Mouse (Mus musculus) intestine, embryonic 15.5 days (tissue): ENCODE data around the gene 1700029H14Rik. TPM values are rescaled to one million over a fixed set of nuclear protein-coding genes. Genes with fewer than 3 reads are reported as not detected.
A peak's percentile ranks its signal among the peaks of the same experiment; 100 is the strongest.

ENCODE experiments used
- ATAC-seq: fragments of 200-750 bp; cut with Nextera tagmentation; 2 replicates; pipeline ENCODE4 v1.8.0; 2017; ENCODE audit warnings: moderate TSS enrichment, moderate library complexity
- H3K27ac ChIP-seq: fragments of 300-500 bp; sonication (generic); 2 replicates; pipeline ENCODE4 v1.5.1; 2015; ENCODE audit warnings: mild to moderate bottlenecking, inconsistent platforms
- H3K27me3 ChIP-seq: fragments of 300-500 bp; sonication (generic); replicated peaks from 2 replicates; pipeline ENCODE4 v1.6.1; 2015; ENCODE audit warnings: inconsistent platforms
- H3K36me3 ChIP-seq: fragments of 300-500 bp; sonication (generic); 2 replicates; pipeline ENCODE4 v1.6.1; 2015; ENCODE audit warnings: inconsistent platforms
- H3K4me1 ChIP-seq: fragments of 300-500 bp; sonication (generic); replicated peaks from 2 replicates; pipeline ENCODE4 v1.6.1; 2015; ENCODE audit warnings: inconsistent platforms
- H3K4me2 ChIP-seq: fragments of 300-500 bp; sonication (generic); replicated peaks from 2 replicates; pipeline ENCODE4 v1.6.1; 2015; ENCODE audit warnings: mild to moderate bottlenecking, inconsistent platforms
- H3K4me3 ChIP-seq: fragments of 300-500 bp; sonication (generic); replicated peaks from 2 replicates; pipeline ENCODE4 v1.5.1; 2015; ENCODE audit warnings: inconsistent platforms
- H3K9ac ChIP-seq: fragments of 300-500 bp; sonication (generic); 2 replicates; pipeline ENCODE4 v1.6.1; 2015; ENCODE audit warnings: inconsistent platforms
- H3K9me3 ChIP-seq: fragments of 300-500 bp; sonication (generic); 2 replicates; pipeline ENCODE4 v1.6.1; 2016; ENCODE audit warnings: inconsistent platforms
- WGBS: fragments of 180-500 bp; shearing (Covaris S2); methylation state at CpG from one replicate; pipeline ENCODE4 v1.1.7; 2015; 5-methylcytosine and 5-hydroxymethylcytosine counted together
- polyA plus RNA-seq: library from polyadenylated mRNA; unstranded; fragments of >200 nt; fragmentation: Nextera tagmentation; extraction: Ambion mirVana; gene quantifications from 2 replicates; pipeline ENCODE4 v1.2.1, GENCODE M21; 2015

The 1700029H14Rik gene
- polyA plus RNA-seq, 1 experiment from 2014 or later, result not detected

DNA sequence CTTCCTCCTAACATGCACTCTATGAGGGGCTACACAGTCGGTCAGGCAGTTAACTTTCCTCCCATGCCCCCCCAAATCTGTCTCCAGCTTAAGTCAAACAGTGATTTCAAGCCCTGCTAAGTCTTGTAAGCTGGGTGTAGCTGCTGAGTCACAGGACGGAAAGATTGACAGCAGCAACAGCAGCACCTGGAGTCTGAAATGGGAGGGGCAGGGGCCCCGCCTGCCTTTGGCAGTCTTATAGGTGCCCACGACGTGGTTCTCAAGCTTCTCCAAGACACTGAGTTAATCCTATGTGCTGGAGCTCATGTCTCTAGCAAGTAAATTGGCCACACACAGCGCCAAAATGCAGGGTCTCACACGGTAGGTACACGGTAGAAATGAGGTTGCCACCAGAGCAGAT, 31.1 kb upstream of the 1700029H14Rik start:
- WGBS, result 74% methylated on average over 8 of the region's 8 CpGs
- no peak; the same call in 1 of the 2 replicates for ATAC-seq

DNA sequence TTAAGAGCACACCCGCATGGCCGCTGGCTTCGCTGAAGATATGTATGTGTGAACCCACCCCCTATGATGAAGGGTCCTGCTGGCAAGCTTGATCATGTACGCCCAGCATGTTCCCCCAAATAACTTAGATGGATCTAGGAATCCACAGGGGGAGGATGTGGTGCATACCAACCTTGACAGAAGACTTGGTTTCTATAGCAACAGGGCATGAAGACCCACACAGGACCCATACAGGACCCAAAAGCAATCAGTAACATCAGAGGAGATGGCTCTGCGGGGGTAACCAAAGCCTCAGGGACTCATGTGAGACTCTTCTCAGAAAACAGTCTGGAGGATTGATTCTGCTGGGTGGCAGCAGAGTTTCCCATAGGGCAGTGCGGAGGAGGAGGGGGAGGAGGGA, 29.0 kb upstream of the 1700029H14Rik start:
- no peak for ATAC-seq
- H3K4me2 ChIP-seq, result no peak overlapping the region
- no peak overlapping the region for H3K27ac ChIP-seq
- H3K9ac ChIP-seq, result no peak overlapping the region
- no peaks in the 10 kb centered on the region for H3K9me3 ChIP-seq
- H3K36me3 ChIP-seq, result 0 out of 2 replicates have a peak, but pooled peaks cover 3% of the 10 kb centered on the region
- no peak overlapping the region for H3K4me3 ChIP-seq
- H3K27me3 ChIP-seq, result no peaks in the 10 kb centered on the region
- 0 out of 2 replicates have a peak, but pooled peaks cover 2% of the 10 kb centered on the region for H3K4me1 ChIP-seq
- WGBS, result 83% methylated on average over 6 of the region's 6 CpGs

More for the DNA sequence above, 31.1 kb upstream of the 1700029H14Rik start:
- Histone ChIP-seq H3K27me3 (no peaks in the 10 kb centered on the region), H3K4me3 (no peak overlapping the region), H3K4me1 (0 out of 2 replicates have a peak, but pooled peaks cover 2% of the 10 kb centered on the region), H3K27ac (no peak overlapping the region), H3K36me3 (0 out of 2 replicates have a peak, but pooled peaks cover 3% of the 10 kb centered on the region), H3K9ac (no peak overlapping the region), H3K9me3 (no peaks in the 10 kb centered on the region), H3K4me2 (no peak overlapping the region)

DNA sequence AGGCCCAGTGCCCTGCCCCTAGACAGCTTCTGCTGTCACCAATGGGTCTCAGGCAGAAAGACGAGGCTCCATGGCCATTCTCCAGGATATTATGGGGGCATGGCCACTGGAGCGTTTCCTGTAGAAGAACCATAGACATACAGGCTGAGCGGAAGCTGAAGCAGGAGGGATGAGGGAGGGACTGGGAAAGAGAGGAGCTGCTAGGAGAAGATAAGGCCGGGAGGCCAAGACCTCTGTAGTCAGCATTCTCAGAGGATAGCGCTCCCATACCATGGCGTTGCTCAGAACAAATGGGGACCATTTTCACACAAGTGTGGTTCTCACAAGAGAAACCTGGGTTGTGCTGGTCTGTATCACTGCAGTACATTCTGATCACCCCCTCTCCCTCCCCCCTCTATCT, 26.8 kb upstream of the 1700029H14Rik start:
- no peak for ATAC-seq
- Histone ChIP-seq H3K4me1 (no peaks in the 10 kb centered on the region), H3K9ac (no peak overlapping the region), H3K4me2 (no peak overlapping the region), H3K36me3 (0 out of 2 replicates have a peak, but pooled peaks cover 3% of the 10 kb centered on the region), H3K27me3 (no peaks in the 10 kb centered on the region), H3K27ac (no peak overlapping the region), H3K9me3 (no peaks in the 10 kb centered on the region), H3K4me3 (no peak overlapping the region)
- WGBS, result 75% methylated on average over 6 of the region's 6 CpGs

DNA sequence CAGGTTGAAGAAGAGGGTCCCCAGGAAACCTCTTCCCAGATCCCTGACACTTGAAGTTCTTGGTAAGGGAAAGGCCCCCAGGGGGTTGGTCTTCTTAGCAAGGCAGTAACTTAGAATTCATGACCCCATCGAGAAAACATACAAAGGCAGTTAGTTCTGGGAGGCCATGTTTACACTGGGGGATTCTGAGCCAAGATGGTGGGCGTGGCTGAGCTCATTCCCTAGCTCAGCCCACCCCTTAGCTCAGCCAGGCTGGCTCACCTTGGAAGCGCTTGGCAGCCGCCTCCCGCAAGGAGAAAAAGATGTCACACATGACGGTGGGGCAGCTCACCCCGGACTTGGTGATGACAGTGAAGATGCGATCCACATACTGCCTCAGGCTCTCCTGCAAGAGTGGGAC, 22.4 kb upstream of the 1700029H14Rik start:
- Histone ChIP-seq H3K9ac (no peak overlapping the region), H3K27ac (no peak overlapping the region), H3K36me3 (peaks cover 16% of the 10 kb centered on the region), H3K27me3 (no peaks in the 10 kb centered on the region), H3K4me3 (no peak overlapping the region), H3K4me2 (no peak overlapping the region), H3K4me1 (no peaks in the 10 kb centered on the region), H3K9me3 (no peaks in the 10 kb centered on the region)
- 57% methylated on average over 8 of the region's 8 CpGs for WGBS
- no peak for ATAC-seq

DNA sequence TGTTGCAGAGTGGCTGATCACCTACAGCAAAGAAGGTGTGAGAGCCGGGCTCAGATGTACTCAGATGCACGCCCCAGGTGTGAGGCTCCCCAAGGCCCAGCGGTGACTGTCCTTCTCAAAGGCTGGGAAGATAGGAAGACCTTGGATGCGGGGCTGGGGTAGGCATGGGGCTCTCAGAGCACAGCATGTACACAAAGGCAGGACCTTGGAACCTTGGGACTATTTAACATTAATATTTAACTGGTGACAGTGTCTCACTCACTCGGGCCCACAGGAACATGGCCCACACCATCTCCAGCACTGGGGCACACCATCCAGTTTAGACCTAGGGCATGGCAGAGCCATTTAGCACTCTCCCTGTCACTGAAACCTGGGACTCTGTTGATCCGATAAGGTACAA, 15.6 kb upstream of the 1700029H14Rik start:
- H3K4me2 ChIP-seq, result no peak overlapping the region
- no peaks in the 10 kb centered on the region for H3K9me3 ChIP-seq
- no peak overlapping the region for H3K4me3 ChIP-seq
- no peak overlapping the region for H3K27ac ChIP-seq
- 66% methylated on average over 6 of the region's 6 CpGs for WGBS
- H3K36me3 ChIP-seq, result peaks cover 22% of the 10 kb centered on the region
- H3K27me3 ChIP-seq, result no peaks in the 10 kb centered on the region
- H3K9ac ChIP-seq, result no peak overlapping the region
- 0 out of 2 replicates have a peak, but pooled peaks cover 3% of the 10 kb centered on the region for H3K4me1 ChIP-seq
- peak; percentile 83 for ATAC-seq

DNA sequence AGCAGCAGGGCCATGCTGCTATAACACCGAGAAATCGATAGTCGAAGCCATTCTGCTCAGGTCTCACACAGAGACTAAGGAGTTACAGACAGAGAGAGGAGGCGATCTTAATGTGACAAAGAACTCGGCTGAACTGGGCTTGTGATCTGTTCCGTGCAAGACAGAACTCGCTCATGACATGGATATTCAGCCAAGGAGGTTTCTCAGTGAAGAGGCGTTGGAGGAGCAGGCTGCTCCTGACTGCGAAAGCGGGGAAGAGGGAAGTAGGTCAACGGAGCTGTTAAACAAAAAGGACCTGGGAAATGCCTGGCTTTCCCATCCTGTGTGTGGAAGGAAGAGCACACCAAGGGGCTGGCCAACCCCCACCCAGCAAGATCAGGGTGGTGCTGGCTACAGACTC, 9.7 kb upstream of the 1700029H14Rik start:
- Histone ChIP-seq H3K9ac (no peak overlapping the region), H3K4me2 (no peak overlapping the region), H3K4me3 (no peak overlapping the region), H3K36me3 (0 out of 2 replicates have a peak, but pooled peaks cover 2% of the 10 kb centered on the region), H3K4me1 (no peaks in the 10 kb centered on the region), H3K27ac (no peak overlapping the region), H3K27me3 (no peaks in the 10 kb centered on the region), H3K9me3 (no peaks in the 10 kb centered on the region)
- no peak for ATAC-seq
- 92% methylated on average over 11 of the region's 11 CpGs for WGBS

DNA sequence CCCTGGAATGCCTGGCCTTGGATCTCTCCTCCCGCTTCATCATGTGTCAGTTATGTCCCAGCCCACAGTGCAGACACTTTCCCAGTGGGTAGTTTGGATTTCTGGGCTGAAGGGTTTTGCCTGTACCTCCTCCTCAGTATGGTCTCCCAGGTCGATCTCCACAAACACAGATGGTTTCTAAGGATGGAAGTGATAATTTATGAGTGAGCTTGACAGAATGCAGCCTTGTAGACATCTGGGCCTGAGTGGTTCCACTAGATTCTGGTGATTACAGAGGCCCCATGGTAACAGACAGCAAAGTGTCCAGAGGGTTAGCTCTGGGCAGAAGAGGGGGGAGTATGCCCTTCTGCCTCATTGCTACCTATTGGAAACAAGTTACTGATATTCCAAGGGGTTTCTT, 4.7 kb downstream of the 1700029H14Rik start:
- H3K4me3 ChIP-seq, result no peak overlapping the region
- no peak overlapping the region for H3K4me2 ChIP-seq
- H3K9me3 ChIP-seq, result no peaks in the 10 kb centered on the region
- no peaks in the 10 kb centered on the region for H3K36me3 ChIP-seq
- no peak overlapping the region for H3K27ac ChIP-seq
- ATAC-seq, result no peak
- no peaks in the 10 kb centered on the region for H3K4me1 ChIP-seq
- no peak overlapping the region for H3K9ac ChIP-seq
- no peaks in the 10 kb centered on the region for H3K27me3 ChIP-seq
- 51% methylated on average over 2 of the region's 2 CpGs for WGBS

DNA sequence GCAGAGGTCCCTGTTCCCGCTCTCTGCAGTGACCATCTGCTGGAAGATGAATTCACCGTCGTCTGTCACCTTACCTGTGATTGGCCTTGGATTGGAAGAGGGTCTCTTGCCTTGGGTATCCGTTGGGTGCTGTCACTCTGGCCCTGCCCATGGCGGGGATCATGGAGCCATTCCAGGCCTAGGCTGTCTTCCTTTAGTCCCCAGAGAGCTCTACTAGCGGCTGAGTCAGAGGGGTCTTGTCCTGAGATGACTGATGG, 10.8 kb downstream of the 1700029H14Rik start:
- Histone ChIP-seq H3K9me3 (no peaks in the 10 kb centered on the region), H3K9ac (no peak overlapping the region), H3K4me1 (no peaks in the 10 kb centered on the region), H3K27me3 (no peaks in the 10 kb centered on the region), H3K27ac (no peak overlapping the region), H3K4me2 (no peak overlapping the region), H3K4me3 (no peak overlapping the region), H3K36me3 (no peaks in the 10 kb centered on the region)
- 91% methylated on average over 6 of the region's 6 CpGs for WGBS
- no peak for ATAC-seq

DNA sequence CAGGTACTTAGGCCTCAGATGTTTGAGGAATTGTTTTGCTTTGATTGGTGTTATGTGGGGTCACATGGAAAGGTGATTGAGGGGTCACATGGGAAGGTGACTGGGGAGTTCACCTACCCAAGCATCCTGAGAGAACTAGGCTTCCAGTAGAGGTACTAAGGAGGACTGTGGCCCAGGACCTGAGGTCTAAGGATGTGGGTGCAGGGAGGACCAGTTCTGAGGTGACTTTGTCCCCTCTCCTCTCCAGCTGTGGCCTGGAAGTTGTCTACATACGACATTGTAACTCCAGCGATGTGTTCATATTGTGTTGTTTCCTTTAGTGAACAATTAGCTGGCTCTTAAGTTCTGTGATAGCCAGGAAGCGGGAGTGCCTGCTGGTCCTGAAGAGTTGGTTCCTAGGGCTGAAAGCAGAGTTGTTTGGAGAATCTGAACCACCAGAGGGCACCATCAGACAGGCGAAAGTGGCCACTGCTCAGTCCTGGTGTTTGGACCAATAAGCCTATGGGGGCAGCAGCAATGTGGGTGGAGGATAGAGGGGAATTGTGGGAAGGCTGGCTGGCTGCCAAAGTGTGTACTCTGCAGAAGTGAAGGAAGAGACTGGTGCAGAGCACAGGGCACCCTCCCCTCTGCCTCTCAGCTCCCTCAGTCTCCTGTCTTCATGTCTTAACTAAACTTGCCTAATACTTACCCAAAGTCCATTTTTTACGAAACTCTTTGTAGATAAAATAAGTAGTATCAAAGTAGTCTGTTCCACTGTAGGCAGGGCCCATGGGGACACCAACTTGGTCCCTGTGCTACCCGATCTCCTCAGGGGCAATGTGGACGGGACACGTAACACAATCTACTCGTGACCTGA, 11.3 kb downstream of the 1700029H14Rik start:
- 54% methylated on average over 9 of the region's 9 CpGs for WGBS
- Histone ChIP-seq H3K4me1 (no peaks in the 10 kb centered on the region), H3K9ac (no peak overlapping the region), H3K9me3 (no peaks in the 10 kb centered on the region), H3K27me3 (no peaks in the 10 kb centered on the region), H3K27ac (no peak overlapping the region), H3K36me3 (no peaks in the 10 kb centered on the region), H3K4me2 (no peak overlapping the region), H3K4me3 (no peak overlapping the region)
- peak; percentile 92 for ATAC-seq

DNA sequence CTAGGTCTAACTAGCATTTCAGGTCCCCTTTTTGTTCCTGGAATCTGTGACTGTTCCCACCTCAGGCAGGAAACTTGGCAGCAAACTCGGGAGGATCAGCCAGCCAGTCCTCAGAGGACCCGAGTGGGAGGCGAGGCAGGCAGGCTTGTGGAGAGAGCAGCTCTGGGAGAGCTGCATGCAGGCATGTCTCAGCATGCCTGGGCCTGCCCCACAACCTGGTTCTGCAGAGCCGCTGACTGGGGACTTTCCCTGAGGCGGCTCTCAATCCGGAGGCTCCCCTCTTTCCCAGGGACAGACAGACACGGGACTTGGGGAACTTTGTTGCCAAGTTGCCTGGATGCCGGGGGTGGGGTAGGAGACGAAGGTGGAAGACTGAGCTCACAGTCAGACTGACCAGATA, 13.4 kb downstream of the 1700029H14Rik start:
- peak overlapping the region; percentile 40; the same call in 1 of the 2 replicates for H3K27ac ChIP-seq
- no peak overlapping the region for H3K9ac ChIP-seq
- H3K4me2 ChIP-seq, result no peak overlapping the region

DNA sequence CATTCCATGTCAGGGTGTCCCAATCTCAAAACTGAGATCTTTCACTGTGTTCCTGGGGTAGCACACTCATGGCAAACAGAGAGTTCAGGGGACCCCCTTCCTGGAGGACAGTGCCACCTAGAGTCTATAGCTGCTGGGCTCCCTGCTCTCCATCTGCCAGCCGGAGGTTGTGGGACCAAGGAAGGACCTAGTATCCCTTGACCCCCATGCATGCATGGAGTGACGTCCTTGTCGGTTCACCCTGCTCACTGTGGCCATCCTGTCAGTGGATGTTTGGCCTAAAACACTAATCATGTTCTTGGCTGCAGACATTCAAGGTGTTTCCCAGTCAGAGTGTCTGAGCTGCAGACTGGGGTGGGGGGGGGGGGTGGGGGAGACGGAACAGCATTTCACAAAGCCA, 14.0 kb downstream of the 1700029H14Rik start:
- H3K27me3 ChIP-seq, result no peaks in the 10 kb centered on the region
- no peak overlapping the region for H3K9ac ChIP-seq
- no peaks in the 10 kb centered on the region for H3K9me3 ChIP-seq
- 39% methylated on average over 4 of the region's 4 CpGs for WGBS
- no peak overlapping the region for H3K4me3 ChIP-seq
- 0 out of 2 replicates have a peak, but pooled peaks have one; percentile 35 for ATAC-seq
- no peaks in the 10 kb centered on the region for H3K4me1 ChIP-seq
- H3K4me2 ChIP-seq, result no peak overlapping the region
- H3K36me3 ChIP-seq, result no peaks in the 10 kb centered on the region
- H3K27ac ChIP-seq, result no peak overlapping the region

More for the DNA sequence above, 13.4 kb downstream of the 1700029H14Rik start:
- H3K4me1 ChIP-seq, result no peaks in the 10 kb centered on the region
- 0 out of 2 replicates have a peak, but pooled peaks have one; percentile 30 for ATAC-seq
- H3K36me3 ChIP-seq, result no peaks in the 10 kb centered on the region
- WGBS, result 45% methylated on average over 9 of the region's 9 CpGs
- no peaks in the 10 kb centered on the region for H3K27me3 ChIP-seq
- H3K4me3 ChIP-seq, result no peak overlapping the region
- H3K9me3 ChIP-seq, result no peaks in the 10 kb centered on the region

DNA sequence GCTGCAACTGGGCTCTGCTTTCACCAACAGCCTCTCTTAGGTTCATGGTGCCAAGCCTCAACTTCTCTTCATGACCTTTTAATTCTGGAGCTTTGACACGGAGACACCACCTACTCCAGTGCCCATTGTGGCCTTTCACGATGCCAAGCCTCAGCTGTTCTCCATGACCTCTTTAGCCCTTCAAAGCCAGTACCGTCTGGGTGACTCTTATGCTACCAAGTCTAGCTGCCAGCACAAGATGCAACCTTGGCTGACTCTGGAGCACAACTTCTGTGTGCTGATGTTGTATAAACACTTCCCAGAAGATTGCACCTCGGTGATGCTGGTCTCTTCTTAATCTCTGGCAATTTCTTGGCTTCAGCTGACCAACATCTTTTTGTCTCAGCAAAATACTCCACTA, 15.8 kb downstream of the 1700029H14Rik start:
- 86% methylated on average over 4 of the region's 4 CpGs for WGBS
- H3K4me3 ChIP-seq, result no peak overlapping the region
- no peak overlapping the region for H3K9ac ChIP-seq
- no peaks in the 10 kb centered on the region for H3K36me3 ChIP-seq
- no peaks in the 10 kb centered on the region for H3K4me1 ChIP-seq
- no peaks in the 10 kb centered on the region for H3K9me3 ChIP-seq
- H3K27ac ChIP-seq, result no peak overlapping the region
- no peak overlapping the region for H3K4me2 ChIP-seq
- no peaks in the 10 kb centered on the region for H3K27me3 ChIP-seq
- ATAC-seq, result no peak

DNA sequence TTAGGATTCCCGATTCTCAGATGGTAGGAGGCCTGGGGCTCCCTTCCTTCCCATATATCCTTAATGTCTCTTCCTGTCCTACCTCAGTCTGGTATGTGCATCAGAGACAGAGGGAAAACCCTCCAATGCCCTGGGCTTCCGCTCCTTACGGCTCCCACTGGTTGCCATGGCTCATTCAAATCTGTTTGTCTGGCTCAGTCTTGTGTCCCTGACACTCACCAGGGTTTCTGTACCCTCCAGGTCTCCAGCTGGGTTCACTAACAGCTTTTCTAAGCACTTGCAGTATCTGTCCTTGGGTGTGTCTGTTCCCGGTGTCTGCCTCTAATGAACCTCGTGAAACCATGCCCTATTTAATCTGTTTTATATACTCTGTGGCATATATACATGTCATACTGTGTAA, 20.7 kb downstream of the 1700029H14Rik start:
- no peaks in the 10 kb centered on the region for H3K27me3 ChIP-seq
- no peaks in the 10 kb centered on the region for H3K4me1 ChIP-seq
- no peak overlapping the region for H3K9ac ChIP-seq
- 69% methylated on average over 5 of the region's 5 CpGs for WGBS
- no peak overlapping the region for H3K27ac ChIP-seq
- no peaks in the 10 kb centered on the region for H3K36me3 ChIP-seq
- no peak overlapping the region for H3K4me3 ChIP-seq
- H3K4me2 ChIP-seq, result no peak overlapping the region
- H3K9me3 ChIP-seq, result no peaks in the 10 kb centered on the region
- no peak for ATAC-seq
